Mouse (Mus musculus): ENCODE measurements around the gene Adamts17.

GRCm38 (mm10) chr7:66936042-66936755 is 96.7 kb downstream of the Adamts17 start:
- no peak for TF ChIP-seq CTCF (IDR thresholded peaks at IDR 0.05; ENCODE audit: extremely low read depth, insufficient read length, insufficient replicate concordance, low read depth, low read length)
- TF ChIP-seq POLR2A (IDR thresholded peaks at IDR 0.05; ENCODE audit: low read depth, low read length): no peak
